Mouse (Mus musculus) thymus, adult 18-20 months (tissue): ENCODE measurements at regions not wholly inside any gene's neighbourhood (a gene's known extent, or its start where the extent isn't known, plus 50 kb on each side); places are given as distances from the start of the nearest gene placed in this dataset.
"Not testable (repeated sequence)": the region's sequence is repeated elsewhere in the genome, so short reads cannot be mapped to it uniquely, and the experiment has no call there.

Source experiments
- DNase-seq, 2 experiments: peaks; one replicate each; pipeline ENCODE4 v3.0.0; 2022; ENCODE audit warnings: mixed read lengths in 2 of 2

- no peak for DNase-seq
Observed at GRCm38 (mm10) chr10:69045275-69045674, 106.0 kb upstream of the Rhobtb1 start.

GRCm38 (mm10) chr10:69046008-69046555 lies 105.2 kb upstream of the Rhobtb1 start:
- DNase-seq, result no peak

DNA sequence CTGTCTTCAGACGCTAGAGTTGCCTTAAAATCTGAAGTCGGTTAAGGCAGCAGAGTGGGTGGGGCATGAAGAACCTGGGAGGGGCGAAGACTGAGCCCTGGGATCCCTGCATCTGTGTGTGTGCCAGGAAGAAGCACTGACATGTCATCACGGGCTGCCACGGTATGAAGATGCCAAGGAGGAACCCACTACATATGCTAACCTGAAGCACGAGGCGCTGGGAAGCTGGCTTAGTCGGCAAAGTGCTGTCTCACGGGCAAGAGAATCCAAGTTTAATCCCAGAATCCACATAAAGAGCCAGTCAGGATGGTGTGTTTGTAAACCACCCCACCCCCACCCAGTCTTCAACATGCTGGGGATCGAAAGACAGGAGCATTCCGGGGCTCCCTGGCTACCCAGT lies 73.2 kb upstream of the Rhobtb1 start:
- no peak for DNase-seq

DNA sequence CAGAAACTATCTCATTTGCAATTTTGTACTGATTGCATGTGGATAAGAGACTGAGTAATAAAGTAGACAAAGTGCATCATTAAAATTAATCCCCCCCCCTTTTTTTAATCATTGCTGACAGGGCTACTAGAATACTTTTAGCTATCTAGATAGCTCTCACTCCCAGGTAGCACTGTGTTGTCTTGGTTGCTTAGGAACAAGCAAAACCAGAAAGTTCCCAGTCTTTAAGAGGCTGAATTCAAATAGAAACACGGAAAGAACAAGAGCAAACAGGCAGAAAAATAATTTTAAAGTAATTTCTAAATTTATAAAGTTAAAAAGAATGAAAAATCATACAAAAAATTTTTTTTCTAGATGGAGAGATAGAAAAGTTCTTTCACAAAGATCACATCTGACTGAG lies 65.0 kb upstream of the Rhobtb1 start:
- no peak for DNase-seq

GRCm38 (mm10) chr10:69091872-69092271 lies 59.4 kb upstream of the Rhobtb1 start:
- no peak for DNase-seq

DNA sequence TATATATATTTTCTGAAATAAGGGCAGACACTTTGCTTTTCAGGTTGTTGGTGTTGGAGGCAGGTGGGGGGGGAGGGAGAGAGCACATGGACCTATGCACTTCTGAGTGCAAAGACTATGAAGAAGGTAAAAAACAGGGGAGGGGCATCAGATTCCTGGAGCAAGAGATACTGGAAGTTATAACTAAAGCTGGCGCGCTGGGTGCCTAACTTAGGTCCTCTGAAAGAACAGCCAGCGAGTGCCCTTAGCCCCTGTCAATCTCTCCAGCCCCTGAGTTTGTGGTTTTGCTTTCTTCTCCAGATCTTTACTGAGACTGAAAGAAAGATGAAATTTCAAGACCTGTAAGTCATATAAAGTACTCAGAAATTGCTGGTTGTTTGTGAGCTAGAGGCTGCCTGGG lies 51.2 kb upstream of the Rhobtb1 start:
- no peak for DNase-seq

DNA sequence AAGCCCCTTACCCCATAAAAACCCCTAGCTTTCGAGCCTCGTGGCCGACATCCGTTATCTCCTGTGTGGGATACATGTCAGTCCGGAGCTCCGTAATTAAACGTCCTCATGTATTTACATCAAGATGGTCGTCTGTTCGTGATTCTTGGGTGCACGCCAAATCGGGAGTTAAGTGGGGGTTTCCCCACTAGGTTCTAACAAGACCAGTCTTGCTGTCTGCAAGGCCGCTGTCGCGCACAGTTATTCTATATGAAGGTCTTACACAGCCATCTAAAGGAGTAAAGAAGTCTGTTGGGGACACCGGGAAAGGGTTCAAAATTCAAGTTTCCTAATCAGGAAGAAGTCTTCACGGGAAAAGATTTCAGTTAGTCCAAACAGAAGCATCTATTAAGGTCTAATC lies 50.5 kb upstream of the Rhobtb1 start:
- not testable (repeated sequence) for DNase-seq
